Mouse (Mus musculus): ENCODE measurements at regions not wholly inside any gene's neighbourhood (a gene's known extent, or its start where the extent isn't known, plus 50 kb on each side); places are given as distances from the start of the nearest gene placed in this dataset.
"Not testable (repeated sequence)": the region's sequence is repeated elsewhere in the genome, so short reads cannot be mapped to it uniquely, and the experiment has no call there.

DNA sequence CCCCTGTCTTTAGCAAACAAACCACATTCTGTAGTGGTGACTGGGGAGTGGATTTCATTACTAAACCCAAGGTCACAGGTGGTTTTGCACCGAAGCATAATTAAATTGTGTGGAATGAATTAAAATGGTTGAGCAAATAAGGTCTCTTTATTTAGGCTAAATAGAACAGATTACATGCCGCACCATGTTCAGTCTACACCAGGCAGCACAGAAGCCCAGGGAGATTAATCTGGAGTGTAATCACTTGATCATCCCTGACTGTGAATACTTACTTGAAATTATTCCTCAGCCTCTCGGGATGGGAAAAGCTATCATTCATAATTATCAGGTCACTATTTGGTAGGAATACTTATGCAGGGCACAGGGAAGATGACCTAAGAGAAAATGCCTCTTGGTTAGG lies 1293.3 kb upstream of the Sel1l start:
- DNase-seq, result no peak

DNA sequence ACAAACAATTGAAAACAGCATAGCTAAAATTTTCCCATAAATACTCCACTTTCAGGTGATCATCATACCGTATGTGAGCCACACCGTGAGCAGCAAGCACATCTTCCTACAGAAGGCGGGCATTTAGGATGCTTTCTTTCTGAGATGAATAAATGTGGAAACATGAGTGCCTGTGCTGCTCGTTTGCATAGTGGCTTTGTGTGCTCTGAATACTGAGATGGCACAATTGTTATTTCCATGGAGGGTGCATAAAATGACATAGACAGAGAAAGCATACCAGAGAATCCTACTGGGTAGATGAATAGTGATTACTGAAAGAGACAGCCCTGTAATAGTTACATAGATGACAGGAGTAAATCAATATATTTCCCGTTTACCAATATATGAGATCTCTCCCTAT lies 1287.4 kb upstream of the Sel1l start:
- DNase-seq, result no peak

DNA sequence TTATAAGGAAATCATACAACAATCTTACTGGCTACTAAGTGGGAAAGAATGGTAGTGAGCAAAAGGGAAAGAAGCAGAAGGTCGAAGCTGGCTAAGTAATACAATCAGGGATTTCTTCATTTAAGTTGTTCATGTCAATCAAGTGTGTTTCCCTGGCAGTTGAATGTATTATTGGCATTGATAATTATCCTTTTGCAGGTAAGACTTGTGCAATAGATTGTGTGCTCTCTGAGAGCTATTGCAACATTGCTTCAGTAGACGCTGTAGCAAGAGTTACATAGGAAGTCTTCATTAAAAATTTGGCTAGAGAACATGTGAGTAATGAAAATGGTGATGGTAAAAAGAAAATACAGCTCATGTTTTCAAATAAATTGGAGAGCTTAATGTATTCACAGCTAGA lies 1273.3 kb upstream of the Sel1l start:
- no peak for DNase-seq

DNA sequence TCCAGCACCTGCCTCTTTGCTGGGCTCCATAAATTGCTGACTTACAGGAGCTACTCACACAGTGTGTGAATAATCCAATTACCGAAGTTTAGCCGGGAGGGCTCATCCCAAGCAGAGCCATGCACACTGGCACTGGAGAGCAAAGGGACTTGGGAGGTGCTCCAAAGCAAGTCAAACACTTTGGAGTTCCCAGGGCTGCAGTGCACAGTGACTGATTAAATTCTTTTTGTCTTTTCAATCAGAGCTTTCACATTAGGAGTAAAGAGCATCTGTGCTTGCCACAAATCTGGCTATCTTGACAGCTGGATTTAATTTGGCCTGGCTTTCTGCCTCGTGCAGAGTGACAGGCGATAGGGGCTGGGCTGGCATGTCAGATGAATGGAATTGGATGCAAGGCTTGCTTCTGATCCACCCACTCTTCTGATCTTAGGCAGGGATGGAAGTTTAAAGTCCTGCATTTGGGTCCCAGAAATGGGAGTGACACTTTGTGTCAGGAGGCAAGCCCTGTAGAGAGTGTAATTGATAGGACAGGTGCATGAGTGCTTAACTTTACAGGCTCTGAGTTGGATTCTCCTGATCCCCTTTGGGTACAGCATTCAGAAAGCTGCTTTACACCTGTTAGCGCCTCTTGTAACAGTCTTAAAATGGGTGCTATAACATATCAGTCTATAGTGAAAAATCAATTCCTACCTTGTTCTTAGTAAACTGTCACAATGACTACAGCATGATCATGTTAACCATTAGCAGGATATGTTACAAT lies 1239.3 kb upstream of the Sel1l start:
- no peak for DNase-seq

DNA sequence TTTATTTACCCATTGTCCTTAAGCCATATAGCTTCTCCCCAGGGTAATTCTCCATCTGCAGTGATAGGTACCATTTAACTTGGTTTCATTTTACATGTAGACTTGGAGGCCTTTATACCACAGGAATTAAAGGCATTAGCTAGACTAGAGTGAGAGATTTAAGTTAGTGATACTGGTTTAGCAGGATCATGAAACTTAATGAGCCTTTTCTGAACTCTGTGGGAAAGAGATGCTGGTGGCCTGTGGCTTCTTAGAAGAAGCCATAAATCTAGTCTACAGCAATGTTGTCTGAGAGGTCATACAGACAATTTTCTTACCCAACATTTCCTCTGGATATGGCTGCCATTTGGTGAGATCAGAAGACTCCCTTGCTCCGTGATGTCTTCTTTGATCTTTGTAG lies 1214.9 kb upstream of the Sel1l start:
- no peak for DNase-seq

DNA sequence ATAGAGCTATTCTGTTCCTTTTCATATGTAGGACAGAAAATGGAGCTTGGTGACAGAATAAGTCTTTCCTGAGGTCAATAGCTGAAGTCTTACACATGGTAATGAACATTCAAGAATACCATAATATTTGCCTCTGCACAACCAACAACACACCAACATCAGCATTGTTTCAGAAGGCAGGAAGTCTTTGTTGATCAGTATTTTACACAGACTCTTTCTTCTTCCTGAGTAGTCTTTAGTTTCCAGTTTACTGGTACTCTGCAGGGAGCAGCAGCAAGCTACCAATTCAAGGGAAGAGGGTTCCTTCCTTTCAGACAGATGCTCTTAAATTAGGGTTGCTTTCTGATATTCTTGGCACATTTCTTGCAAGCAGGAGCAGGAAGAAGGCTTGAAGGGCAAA lies 1170.7 kb upstream of the Sel1l start:
- no peak for DNase-seq

DNA sequence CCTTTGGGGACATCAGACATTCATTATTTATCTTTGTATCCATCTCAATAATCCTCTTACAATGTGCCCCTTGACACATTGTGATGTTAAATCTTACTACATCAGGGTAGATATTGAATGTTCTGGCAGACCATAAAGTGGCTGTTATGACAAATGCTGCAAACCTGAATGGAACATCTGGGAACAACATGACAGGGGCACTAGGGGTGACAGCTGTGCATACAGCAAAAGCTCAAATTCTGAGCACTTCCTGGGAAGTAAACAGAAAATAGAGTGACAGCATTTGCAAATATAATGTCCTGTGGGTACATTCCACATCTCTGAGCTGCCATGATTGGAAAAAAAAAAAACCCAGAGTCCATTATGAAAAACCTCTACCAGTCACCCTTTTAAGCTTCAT lies 1162.6 kb upstream of the Sel1l start:
- no peak for DNase-seq

DNA sequence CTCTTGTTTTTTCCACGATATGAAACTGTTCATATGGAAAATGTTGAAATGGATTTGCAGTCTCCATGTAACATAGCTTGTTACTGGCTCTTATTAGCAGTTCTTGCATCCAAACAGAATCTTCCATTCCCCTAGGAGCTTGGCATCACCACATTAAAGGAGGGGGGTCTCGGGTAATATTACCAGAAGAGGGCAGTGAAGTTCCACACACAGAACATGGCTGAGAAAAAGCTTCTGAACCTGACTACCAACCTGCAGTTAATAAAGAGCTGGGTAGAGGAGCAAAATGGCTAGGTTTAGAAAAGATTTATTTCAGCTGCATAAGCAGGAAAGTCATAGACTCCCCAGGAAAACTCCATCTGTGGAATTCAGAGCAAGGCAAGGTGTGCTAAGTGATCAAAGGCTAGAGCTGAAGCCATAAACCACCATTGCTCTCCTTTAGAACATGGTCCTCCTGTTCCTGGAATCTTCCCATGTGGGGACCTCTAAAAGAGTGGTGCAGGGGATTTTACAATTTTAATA lies 1157.9 kb upstream of the Sel1l start:
- DNase-seq, result no peak

DNA sequence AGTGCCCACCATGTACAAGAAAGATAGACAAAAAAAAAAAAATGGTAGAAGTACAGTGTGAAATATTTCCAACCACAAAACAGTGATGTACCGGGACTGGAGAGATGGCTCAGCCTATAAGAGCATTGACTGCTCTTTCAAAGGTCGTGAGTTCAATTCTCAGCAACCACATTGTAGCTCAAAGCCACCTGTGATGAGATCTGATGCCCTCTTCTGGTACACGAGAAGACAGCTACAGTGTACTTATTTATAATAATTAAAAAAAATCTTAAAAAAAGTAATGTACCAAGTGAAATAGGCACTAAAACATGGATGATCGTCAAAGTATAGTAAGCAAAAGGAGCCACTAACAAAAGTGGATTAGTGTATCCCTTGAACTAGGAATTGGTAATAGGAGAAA lies 1154.2 kb upstream of the Sel1l start:
- DNase-seq, result no peak

DNA sequence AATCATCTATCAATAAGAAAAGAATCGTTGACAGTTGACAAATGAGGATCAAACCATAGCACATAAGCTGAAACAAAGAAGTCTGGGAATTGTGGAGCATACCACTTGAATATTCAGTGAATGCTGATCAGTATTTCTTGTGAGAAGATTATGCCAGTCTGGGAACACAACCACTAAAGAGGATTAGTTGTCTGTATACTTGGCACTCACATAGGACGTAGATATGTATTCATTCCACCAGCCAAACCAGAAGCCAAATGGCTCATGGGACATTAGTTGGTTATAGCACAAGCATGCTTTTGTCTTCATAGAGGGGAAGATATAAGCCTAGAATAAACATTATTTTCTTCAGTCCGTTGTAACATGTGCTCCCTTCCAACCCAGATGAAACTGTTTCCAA lies 1126.7 kb upstream of the Sel1l start:
- no peak for DNase-seq

DNA sequence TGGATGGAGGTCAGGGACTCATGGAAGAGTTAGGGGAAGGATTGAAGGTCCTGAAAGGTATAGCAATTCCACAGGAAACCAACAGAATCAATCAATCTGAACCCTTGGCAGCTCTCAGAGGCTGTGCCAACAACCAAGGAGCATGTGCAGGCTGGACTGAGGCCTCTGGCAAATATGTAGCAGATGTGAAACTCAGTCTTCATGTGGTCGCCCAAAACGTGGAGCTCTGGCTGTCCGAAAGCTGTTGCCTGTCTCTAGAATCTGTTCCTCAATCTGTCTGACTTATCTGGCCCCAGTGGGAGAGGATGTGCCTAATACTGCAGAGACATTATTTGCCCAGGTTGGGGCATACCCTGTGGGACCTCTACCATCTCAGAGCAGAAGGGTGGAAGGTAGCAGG lies 1095.4 kb upstream of the Sel1l start:
- no peak for DNase-seq

DNA sequence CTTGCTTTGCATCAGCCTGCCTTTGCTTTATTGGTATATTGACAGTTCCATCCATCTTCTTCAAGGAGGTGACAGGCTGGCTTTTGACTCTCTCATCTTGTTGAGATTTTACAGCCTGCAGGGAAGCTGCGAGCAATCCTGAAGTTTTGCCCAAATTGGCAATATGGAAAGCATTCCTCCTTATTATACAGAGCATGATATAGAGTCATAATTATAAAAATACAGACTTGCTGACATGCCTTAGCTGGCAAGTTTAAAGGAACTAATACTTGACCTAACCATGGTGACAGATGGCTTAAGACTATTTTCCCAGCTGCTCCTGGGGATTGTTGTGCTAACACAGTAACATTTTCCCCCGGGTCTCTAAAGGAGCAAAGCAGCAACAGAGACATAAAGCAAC lies 1078.6 kb upstream of the Sel1l start:
- DNase-seq, result no peak

DNA sequence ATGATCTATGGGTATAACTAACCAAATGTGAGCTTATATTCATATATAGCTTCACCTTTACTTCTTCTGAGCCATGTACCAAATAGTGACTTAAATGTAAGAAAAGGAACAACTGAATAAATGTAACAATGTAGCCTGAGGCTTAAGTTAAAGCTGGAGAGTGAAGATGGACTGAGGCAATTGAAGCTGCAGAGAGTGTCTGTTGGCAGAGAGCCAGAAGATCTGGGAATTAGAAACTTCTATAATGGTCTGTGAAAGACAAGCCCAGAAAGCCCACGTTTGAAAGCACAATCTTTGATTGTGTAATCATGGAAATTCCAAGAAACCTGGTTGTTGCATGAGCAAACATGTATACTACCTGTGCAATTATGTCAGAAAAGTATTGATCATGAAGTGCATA lies 1078.0 kb upstream of the Sel1l start:
- DNase-seq, result no peak

DNA sequence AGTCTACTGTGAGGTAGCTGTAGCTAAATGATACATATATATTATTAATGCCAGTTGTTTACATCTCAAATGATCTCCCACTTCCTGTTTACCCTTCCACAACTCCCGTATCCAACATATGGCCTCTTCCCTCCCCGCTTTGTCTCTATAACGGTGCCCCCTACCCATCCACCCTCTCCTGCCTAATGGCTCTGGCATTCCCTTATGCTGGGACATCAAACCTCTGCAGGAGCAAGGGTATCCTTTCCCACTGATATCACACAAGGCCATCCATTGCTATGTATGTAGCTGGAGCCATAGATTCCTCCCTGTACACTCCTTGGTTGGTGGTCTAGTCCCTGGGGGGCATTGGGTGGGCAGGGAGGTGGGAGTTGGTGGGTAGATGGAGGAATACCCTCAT lies 1071.0 kb upstream of the Sel1l start:
- no peak for DNase-seq

DNA sequence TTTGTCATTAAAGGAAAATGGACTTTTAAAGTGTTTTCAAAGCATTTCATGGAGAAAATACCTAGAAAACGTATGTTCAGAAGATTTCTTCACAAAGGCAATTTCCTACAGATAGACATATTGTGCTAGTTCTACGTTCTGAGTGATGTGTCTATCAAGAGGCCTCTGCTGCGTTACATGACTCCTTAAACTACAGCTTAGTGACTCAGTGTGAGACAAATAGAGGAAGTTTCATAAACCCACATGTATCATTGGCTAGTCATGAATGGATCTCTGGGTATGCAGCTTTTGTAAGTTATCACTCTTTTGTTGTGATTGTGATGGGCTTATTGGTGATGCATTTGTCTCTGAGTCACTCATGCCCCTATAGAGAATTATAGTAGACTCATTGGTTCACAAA lies 1067.3 kb upstream of the Sel1l start:
- no peak for DNase-seq

DNA sequence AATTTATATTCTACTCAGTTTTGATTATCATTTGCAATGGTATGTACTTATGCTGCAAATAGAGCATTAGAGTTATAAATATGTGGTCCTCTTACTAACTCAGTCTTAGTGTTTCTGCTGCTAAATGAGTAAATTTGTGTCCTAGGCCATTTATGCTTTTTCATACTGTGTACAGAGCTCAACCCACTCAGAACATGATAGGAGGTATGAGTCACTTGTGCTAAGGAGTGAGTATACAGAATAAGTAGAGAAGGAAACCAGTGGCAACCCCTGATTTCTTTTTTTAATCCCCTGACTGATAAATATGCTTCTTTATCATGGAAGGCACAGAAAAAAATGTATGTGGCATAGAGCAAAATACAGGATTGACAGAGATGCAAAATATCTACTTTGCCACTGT lies 1066.8 kb upstream of the Sel1l start:
- DNase-seq, result no peak

DNA sequence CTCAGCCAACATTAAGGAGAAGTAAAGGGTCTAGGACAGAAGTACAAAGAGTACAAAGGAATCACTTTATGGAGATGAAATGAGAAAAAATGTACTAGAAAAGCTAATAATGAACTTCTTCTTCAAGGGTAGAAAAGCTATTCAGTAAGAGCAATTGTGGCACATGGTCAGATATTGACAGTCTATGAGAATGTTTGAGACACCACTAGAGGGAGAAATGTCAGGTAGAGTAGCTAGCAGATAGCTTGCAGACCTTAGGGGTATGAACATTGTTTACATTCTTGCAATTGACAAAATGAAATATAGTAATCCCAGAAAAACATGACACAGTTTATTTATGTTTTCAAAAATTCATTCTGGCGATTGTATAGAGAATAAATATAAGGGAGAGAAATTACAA lies 1066.2 kb upstream of the Sel1l start:
- DNase-seq, result no peak

DNA sequence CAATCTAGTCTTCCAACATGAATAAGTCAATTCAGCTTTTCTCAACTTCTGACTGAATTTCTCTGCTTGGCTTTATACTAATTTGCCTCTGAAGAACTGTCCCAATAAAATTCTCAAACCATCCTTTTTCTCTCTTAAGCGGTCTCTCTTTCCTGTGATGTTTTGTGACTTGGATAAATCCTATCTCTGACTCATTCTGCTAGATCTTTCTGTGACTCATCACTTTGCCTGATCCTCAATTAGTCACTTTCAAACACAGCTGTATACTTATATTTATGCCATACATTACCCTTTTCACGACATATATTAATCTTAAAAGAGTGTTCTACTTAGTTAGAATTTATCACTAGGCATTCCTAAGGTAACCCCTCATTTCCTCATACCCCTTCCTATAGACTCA lies 1055.4 kb upstream of the Sel1l start:
- no peak for DNase-seq

DNA sequence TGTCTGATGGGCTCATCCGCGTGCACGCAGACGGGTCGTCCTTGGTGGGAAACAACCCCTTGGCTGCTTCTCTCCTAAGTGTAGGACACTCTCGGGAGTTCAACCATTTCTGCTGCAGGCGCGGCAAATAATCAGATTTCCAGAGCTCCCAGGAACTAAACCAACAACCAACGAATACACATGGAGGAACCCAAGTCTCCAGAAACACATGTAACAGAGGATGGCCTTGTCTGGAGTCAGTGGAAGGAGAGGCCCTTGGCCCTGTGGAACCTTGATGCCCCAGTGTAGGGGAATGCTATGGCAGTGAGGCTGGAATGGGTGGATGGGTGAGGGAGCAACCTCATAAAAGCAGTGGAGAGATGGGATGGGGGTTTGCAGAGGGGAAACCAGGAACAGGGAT lies 1043.4 kb upstream of the Sel1l start:
- DNase-seq, result no peak

DNA sequence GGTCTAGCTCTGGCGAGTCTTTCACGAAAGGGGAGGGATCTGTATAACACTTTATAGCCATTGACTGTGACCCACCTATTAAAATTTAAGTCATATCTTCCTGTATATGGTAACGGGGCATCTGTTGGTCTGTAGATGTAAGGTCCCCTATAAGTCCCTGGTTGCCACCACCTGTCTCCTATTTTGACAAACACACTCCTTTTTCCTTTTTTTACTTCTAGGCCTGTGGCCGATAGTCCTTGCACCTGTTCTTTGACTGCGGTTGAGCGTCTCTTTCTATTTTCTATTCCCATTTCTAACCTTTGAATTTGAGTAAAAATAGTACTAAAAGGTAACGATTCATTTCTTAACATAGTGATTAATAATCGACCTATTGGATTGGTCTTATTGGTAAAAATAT lies 1042.7 kb upstream of the Sel1l start:
- not testable (repeated sequence) for DNase-seq

DNA sequence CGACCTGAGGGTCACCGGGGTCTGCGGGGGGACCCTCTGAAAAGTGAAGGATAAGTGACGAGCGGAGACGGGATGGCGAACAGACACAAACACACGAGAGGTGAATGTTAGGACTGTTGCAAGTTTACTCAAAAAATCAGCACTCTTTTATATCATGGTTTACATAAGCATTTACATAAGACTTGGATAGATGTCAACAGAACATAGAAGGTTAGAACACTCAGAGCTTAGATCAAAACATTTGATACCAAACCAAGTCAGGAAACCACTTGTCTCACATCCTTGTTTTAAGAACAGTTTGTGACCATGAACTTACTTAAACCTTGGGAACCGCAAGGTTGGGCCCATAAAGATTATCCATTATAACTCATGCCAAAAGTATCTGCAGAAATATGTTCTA lies 1042.2 kb upstream of the Sel1l start:
- not testable (repeated sequence) for DNase-seq

DNA sequence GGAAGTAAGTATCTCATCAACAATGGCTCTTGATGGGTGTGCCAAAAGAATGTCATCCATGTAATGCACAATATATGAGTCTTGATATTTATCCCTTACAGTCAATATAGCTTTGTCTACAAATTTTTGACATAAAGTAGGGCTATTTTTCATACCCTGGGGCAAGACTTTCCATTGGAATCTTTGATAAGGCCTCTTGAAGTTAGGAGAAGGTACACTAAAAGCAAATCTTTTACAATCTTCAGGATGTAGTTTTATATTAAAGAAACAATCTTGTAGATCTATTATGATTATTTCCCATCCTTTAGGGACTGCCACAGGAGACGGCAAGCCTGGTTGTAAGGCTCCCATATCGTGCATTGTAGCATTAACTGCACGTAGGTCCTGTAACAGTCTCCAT lies 1038.8 kb upstream of the Sel1l start:
- DNase-seq, result no peak

DNA sequence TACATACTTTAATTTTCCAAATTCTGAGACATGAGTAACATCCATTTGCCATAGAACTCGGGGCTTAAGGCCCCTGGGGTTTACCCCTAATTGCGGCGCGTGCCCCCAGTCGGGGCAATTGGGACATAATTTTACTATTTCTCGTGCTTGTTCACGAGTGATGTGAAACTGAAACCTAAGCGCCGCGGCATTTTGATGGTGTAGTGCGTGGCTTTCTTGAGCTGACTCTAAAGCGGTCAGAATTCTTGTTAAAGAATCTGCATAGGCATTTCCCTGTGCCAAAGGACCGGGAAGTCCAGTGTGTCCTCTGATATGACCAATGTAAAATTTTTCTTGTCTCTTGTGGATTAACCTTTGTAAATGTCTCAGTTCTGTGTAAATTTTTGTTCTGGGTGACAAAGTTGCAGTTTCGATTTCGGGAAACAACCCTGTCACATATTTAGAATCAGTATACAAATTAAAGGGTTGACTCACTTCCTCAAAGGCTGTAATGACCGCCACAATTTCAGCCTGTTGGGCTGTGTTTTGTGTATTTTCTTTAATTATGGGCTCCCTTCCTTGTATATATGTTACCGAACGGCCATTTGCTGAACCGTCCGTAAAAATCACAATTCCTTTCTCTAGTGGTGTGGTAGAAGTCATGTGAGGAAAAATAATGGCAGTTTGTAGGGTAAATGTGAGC lies 1037.6 kb upstream of the Sel1l start:
- not testable (repeated sequence) for DNase-seq

DNA sequence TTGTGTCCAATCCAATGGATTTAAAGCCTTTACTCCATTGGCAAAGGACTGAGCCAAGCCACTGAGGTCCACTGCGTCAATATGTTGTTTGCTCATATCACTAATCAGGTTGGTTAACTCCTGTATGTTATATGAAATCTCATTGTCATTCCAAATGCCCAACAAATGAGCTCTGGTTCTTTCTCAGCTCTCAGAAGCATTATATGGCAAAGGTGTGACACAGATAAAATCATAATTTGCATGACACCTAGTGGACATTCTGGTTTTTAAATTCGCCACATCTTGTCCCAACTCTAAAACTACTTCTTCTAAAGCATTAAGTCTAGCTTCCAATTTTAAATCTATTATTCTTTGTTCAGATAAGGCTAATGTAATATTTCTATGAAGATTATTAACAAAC lies 1035.1 kb upstream of the Sel1l start:
- not testable (repeated sequence) for DNase-seq

DNA sequence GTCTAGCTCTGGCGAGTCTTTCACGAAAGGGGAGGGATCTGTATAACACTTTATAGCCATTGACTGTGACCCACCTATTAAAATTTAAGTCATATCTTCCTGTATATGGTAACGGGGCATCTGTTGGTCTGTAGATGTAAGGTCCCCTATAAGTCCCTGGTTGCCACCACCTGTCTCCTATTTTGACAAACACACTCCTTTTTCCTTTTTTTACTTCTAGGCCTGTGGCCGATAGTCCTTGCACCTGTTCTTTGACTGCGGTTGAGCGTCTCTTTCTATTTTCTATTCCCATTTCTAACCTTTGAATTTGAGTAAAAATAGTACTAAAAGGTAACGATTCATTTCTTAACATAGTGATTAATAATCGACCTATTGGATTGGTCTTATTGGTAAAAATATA lies 1034.1 kb upstream of the Sel1l start:
- not testable (repeated sequence) for DNase-seq
